Mouse (Mus musculus) spleen, adult 2 months (tissue): ENCODE data around the gene Abhd14a. TPM values are rescaled to one million over a fixed set of nuclear protein-coding genes. Genes with fewer than 3 reads are reported as not detected.
"Not testable (repeated sequence)": the region's sequence is repeated elsewhere in the genome, so short reads cannot be mapped to it uniquely, and the experiment has no call there.

ENCODE experiments used
- DNase-seq, 2 experiments: peaks; one replicate each; pipeline versions ENCODE4 v3.0.0 to v3.0.0-alpha.2; 2012 to 2021; ENCODE audit warnings: low spot score in 2 of 2, low read depth in 1 of 2
- H3K27ac ChIP-seq: fragments of 200-500 bp; 2 replicates; pipeline ENCODE4 v1.5.1; 2012; ENCODE audit warnings: low read length, inconsistent platforms; ENCODE audit not compliant: insufficient read depth
- H3K27me3 ChIP-seq: fragments of 200-500 bp; 2 replicates; pipeline ENCODE4 v1.6.1; 2012; ENCODE audit warnings: mild to moderate bottlenecking, moderate library complexity, low read length, inconsistent platforms; ENCODE audit not compliant: control insufficient read depth, insufficient read depth
- H3K36me3 ChIP-seq: fragments of 200-500 bp; 2 replicates; pipeline ENCODE4 v1.6.1; 2012; ENCODE audit warnings: mild to moderate bottlenecking, low read length, inconsistent platforms; ENCODE audit not compliant: control insufficient read depth, insufficient read depth
- H3K4me1 ChIP-seq: fragments of 200-500 bp; 2 replicates; pipeline ENCODE4 v1.6.1; 2011; ENCODE audit warnings: inconsistent platforms; ENCODE audit not compliant: control insufficient read depth, insufficient read depth, insufficient read length
- H3K4me3 ChIP-seq: fragments of 200-500 bp; 2 replicates; pipeline ENCODE4 v1.5.1; 2011; ENCODE audit warnings: mild to moderate bottlenecking, inconsistent platforms; ENCODE audit not compliant: insufficient read depth, insufficient read length; ENCODE audit errors: extremely low read depth
- CTCF ChIP-seq: fragments of 200-500 bp; IDR thresholded peaks from 2 replicates; pipeline ENCODE4 v1.5.1; 2011; ENCODE audit warnings: mild to moderate bottlenecking, inconsistent platforms; ENCODE audit not compliant: insufficient read depth, insufficient read length, insufficient replicate concordance; ENCODE audit errors: extremely low read depth
- POLR2A ChIP-seq: fragments of 200-500 bp; IDR thresholded peaks from 2 replicates; pipeline ENCODE4 v1.6.1; 2011; ENCODE audit warnings: low read depth, low read length, inconsistent platforms
- WGBS: fragments of 180-500 bp; shearing (Covaris S2); methylation state at CpG from one replicate; pipeline ENCODE4 v1.1.7; 2018; 5-methylcytosine and 5-hydroxymethylcytosine counted together
- polyA plus RNA-seq: library from polyadenylated mRNA; depleted of rRNA; stranded (reverse); fragments of >200 nt; gene quantifications from 2 replicates; pipeline ENCODE4 v1.2.3, GENCODE M21; 2012; rRNA removed

Gene Abhd14a
- 11.5 and 12.7 TPM in 2 replicates for polyA plus RNA-seq

DNA sequence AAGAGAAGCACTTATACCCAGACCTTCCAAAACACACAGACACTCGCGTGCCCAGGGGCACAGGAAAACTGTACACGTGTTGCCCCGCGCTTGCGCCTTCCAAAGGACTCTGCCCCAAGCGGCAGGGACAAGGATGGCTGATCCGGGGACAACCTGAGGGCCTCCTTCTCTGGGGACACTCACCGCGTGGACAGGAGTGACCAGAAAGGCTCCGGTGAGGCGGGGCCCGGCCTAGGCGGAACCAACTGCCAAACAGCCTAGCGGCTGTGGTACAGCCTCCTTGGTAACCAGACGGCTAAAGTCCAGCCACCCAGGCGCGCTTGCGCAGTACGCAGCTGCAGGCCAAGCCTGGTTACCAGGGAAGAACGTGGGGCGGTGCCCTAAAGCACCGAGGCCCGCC lies at the start of gene Abhd14a, which contains the start of gene Abhd14b:
Abhd14a (minus strand) TSS at position 331 of the 400 bp plus-strand sequence.
Abhd14b (plus strand) TSS at position 112 of the 400 bp plus-strand sequence.
- TF ChIP-seq CTCF = peak; percentile 20; the same call in 1 of the 2 replicates
- no peak for TF ChIP-seq POLR2A
- Histone ChIP-seq H3K27ac (no peak within 1 kb of the TSS), H3K36me3 (no peaks in the 10 kb centered on the region), H3K4me1 (peaks cover 8% of the 10 kb centered on the region; the same call in 1 of the 2 replicates), H3K4me3 (peak within 1 kb of the TSS; percentile 68), H3K27me3 (no peaks in the 10 kb centered on the region)
- peak; percentile 37 to 86 for DNase-seq
- WGBS = under 1% methylated on average over 24 of the region's 24 CpGs

DNA sequence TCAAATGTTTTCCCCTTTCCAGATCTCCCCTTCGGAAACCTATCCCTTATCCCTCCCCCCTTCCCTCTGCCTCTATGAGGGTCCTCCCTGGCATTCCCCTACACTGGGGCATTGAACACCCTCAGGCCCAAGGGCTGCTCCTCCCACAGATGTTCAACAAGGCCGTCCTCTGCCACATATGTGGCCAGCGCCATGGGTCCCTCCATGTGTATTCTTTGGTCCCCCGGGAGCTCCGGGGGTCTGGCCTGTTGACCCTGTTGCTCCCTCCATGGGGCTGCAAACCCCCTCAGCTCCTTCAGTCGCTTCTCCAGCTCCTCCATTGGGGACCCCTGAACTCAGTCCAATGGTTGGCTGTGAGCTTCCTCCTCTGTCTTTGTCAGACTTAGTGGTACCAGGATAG lies 40.1 kb upstream of the Abhd14a start:
- DNase-seq, H3K4me3 ChIP-seq, H3K27me3 ChIP-seq, H3K27ac ChIP-seq, H3K4me1 ChIP-seq: not testable (repeated sequence)
- WGBS = 90% methylated on average over 6 of the region's 6 CpGs
- peaks cover 28% of the 10 kb centered on the region for H3K36me3 ChIP-seq

DNA sequence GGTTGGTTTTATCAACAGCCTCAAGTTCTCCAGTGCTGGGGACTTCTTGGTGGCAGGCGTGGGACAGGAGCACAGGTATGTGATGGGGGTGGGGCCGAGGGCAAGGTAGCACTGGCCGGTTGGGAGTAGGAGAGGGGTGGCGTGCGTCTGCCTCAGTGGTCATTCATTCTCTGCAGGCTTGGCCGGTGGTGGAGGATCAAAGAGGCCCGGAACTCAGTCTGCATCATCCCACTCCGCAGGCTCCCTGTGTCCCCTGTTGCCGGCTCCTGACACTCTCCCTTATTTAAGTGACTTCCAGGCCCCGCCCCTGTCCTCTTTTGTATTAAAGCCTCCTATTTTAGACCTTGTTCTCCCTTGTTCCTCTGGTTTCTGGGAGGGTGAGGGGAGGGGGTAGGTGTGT lies 37.6 kb upstream of the Abhd14a start:
- WGBS = 87% methylated on average over 10 of the region's 10 CpGs
- Histone ChIP-seq H3K36me3 (peaks cover 35% of the 10 kb centered on the region), H3K27me3 (no peaks in the 10 kb centered on the region), H3K4me1 (no peaks in the 10 kb centered on the region), H3K27ac (no peak overlapping the region), H3K4me3 (no peak overlapping the region)
- DNase-seq = no peak
- no peak for TF ChIP-seq CTCF
- no peak for TF ChIP-seq POLR2A

DNA sequence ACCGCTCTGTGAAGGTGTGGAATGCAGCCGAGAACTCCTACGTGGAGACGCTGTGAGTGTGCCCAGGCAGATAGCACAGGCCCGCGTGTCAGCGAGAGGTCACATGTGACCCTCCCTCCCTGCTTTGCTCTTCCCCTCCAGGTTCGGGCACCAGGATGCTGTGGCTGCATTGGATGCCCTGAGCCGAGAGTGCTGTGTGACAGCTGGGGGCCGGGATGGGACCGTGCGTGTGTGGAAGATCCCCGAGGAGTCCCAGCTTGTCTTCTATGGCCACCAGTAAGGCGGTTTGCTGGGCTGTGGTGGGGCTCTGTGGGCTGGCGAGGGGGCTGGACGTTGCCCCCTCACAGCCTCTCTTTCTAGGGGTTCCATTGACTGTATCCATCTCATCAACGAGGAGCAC lies 36.1 kb upstream of the Abhd14a start:
- peaks cover 35% of the 10 kb centered on the region for H3K36me3 ChIP-seq

GRCm38 (mm10) chr9:106483136-106483535 lies 35.7 kb upstream of the Abhd14a start:
- H3K27me3 ChIP-seq = no peaks in the 10 kb centered on the region
- H3K4me3 ChIP-seq = no peak overlapping the region
- DNase-seq = no peak
- peaks cover 35% of the 10 kb centered on the region for H3K36me3 ChIP-seq
- H3K4me1 ChIP-seq = peaks cover under 1% of the 10 kb centered on the region; the same call in 1 of the 2 replicates
- WGBS = 95% methylated on average over 10 of the region's 10 CpGs
- no peak overlapping the region for H3K27ac ChIP-seq
- TF ChIP-seq POLR2A = no peak
- TF ChIP-seq CTCF = no peak

More for the DNA sequence above, 36.1 kb upstream of the Abhd14a start:
- 94% methylated on average over 17 of the region's 17 CpGs for WGBS
- Histone ChIP-seq H3K27ac (no peak overlapping the region), H3K27me3 (no peaks in the 10 kb centered on the region), H3K4me3 (no peak overlapping the region), H3K4me1 (no peaks in the 10 kb centered on the region)
- DNase-seq = no peak
- TF ChIP-seq POLR2A (no peak), CTCF (no peak)

GRCm38 (mm10) chr9:106482578-106483115 lies 35.2 kb upstream of the Abhd14a start:
- Histone ChIP-seq H3K4me1 (peaks cover 5% of the 10 kb centered on the region; the same call in 1 of the 2 replicates), H3K27ac (no peak overlapping the region), H3K4me3 (no peak overlapping the region), H3K27me3 (no peaks in the 10 kb centered on the region), H3K36me3 (peaks cover 35% of the 10 kb centered on the region)
- TF ChIP-seq POLR2A = no peak
- no peak for TF ChIP-seq CTCF
- 89% methylated on average over 17 of the region's 17 CpGs for WGBS
- DNase-seq = peak in 1 of 2 experiments; percentile 2

DNA sequence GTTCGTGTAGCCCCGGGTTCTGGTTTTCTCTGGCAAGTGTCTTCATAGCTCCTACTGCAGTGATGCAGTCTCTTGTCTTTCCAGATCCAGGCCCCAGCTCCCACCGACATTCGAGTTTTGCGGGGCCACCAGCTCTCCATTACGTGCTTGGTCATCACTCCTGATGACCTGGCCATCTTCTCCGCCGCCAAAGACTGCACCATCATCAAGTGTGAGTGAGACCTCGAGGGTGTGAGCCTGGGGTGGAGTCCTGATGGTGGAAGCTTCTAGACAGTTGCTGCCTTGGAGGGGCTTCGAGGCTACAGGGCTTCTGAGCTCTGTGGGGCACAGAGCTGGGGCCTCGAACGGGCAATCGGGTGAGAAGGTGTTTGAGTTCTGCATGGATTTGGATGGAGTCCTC lies 34.2 kb upstream of the Abhd14a start:
- peak in 1 of 2 experiments; percentile 2 for DNase-seq
- H3K4me3 ChIP-seq = no peak overlapping the region
- H3K36me3 ChIP-seq = peaks cover 35% of the 10 kb centered on the region
- H3K27ac ChIP-seq = no peak overlapping the region
- 94% methylated on average over 13 of the region's 13 CpGs for WGBS
- H3K4me1 ChIP-seq = peaks cover 6% of the 10 kb centered on the region; the same call in 1 of the 2 replicates
- TF ChIP-seq CTCF (no peak), POLR2A (no peak)
- H3K27me3 ChIP-seq = no peaks in the 10 kb centered on the region
